Mouse (Mus musculus) CH12F3 (cell line): ENCODE measurements around the gene Gpr85.

Experiments used
- in situ Hi-C: fragments of 300-500 bp; cut with MboI; formaldehyde crosslinking; loops from 2 replicates; pipeline ENCODE4 v1.14.3; 2020; ENCODE audit warnings: low sequenced_read_pairs

The Gpr85 gene

GRCm38 (mm10) chr6:13816661-13817060 lies 23.1 kb downstream of the Gpr85 start:
- in situ Hi-C loops = no loop called here

GRCm38 (mm10) chr6:13812157-13812556 lies 27.6 kb downstream of the Gpr85 start:
- in situ Hi-C loops = no loop called here

- in situ Hi-C loops = no loop called here
These were observed 39.7 kb downstream of the Gpr85 start for GRCm38 (mm10) chr6:13800071-13800470.

GRCm38 (mm10) chr6:13797389-13797788 lies 42.4 kb downstream of the Gpr85 start:
- in situ Hi-C loops = no loop called here
